8 mouse cellular contexts compared by ENCODE assay signal in the genomic region with DNA sequence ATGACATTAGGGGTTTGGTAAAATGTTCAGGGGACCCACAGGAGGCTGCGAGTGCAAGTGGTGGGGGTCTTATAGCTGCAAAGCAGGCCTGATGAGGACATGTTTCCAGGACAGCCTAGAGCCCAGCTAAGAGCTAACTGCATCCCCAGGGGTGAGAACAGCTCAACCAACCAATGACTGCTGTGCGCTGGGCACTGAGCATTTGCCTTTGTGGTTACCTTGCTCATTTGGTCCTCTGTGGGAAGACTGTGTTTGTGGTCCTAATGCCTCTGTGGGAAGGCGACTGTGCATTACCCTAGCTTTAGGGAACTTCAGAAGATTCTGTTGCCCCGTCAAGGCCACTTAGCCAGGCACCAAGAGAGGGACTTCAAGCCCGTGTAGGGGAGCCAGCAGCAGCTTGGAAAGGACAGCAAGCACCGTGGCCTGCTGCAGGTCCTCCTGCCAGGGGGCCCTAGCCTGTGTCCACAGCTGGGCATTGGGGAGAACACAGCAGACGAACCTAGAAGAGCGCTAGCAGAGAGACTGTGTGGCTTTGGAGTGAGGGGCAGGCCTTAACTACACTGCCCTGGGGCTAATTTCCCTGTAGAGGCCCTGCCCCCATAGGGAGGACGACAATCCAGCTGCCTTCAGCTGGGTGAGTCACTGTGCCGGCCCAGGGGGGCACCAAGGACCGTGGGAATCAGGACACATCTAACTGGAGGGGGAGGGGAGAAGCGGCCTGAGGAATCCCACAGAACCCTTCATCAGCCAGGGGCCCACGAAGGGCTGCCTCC. TPM values are rescaled to one million over a fixed set of nuclear protein-coding genes. Genes with fewer than 3 reads are reported as not detected.
DNase-seq lines count a peak whose midpoint lies in the region; ATAC-seq and TF ChIP-seq lines count a peak whose summit lies in the region.

No protein-coding gene starts in this region.

- H3K27ac ChIP-seq in left cerebral cortex, adult 2 months: peak overlapping the region; percentile 89
- peak overlapping the region; percentile 36; the same call in 1 of the 2 replicates for H3K27ac ChIP-seq in embryonic facial prominence, embryonic 12.5 days
- peak overlapping the region; percentile 7; the same call in 1 of the 2 replicates for H3K27ac ChIP-seq in hindbrain, postnatal 0 days
- no peak overlapping the region for H3K27ac ChIP-seq in midbrain, embryonic 12.5 days (replicated peaks)

- H3K9me3 ChIP-seq in embryonic facial prominence, embryonic 12.5 days: no peaks in the 10 kb centered on the region
- no peaks in the 10 kb centered on the region for H3K9me3 ChIP-seq in hindbrain, postnatal 0 days (ENCODE audit: low read length)
- no peaks in the 10 kb centered on the region for H3K9me3 ChIP-seq in midbrain, embryonic 12.5 days

- DNase-seq in left cerebral cortex, adult 2 months (ENCODE audit: extremely low spot score in 1 of 2, low spot score in 2 of 2): no peak
- no peak for DNase-seq in left cerebral cortex, adult 18-20 months (ENCODE audit: low spot score in 2 of 2)
- peak; percentile 34 for DNase-seq in hindbrain, postnatal 0 days (ENCODE audit: low spot score)
- DNase-seq in cerebellum, adult 8-10 months: no peak
- no peak for DNase-seq in layer of hippocampus, adult 9-10 months (ENCODE audit: low spot score)
- DNase-seq in urinary bladder, adult 2 months (ENCODE audit: low spot score): no peak

- peak overlapping the region; percentile 90 for H3K4me2 ChIP-seq in embryonic facial prominence, embryonic 12.5 days (replicated peaks)
- peak overlapping the region; percentile 85 for H3K4me2 ChIP-seq in hindbrain, postnatal 0 days (ENCODE audit: low read depth, low read length)
- peak overlapping the region; percentile 3; the same call in 1 of the 2 replicates for H3K4me2 ChIP-seq in midbrain, embryonic 12.5 days (replicated peaks)

- H3K36me3 ChIP-seq in embryonic facial prominence, embryonic 12.5 days: no peaks in the 10 kb centered on the region
- no peaks in the 10 kb centered on the region for H3K36me3 ChIP-seq in hindbrain, postnatal 0 days (ENCODE audit: insufficient read depth, low read length)
- no peaks in the 10 kb centered on the region for H3K36me3 ChIP-seq in midbrain, embryonic 12.5 days

- no peak for TF ChIP-seq CTCF in left cerebral cortex, adult 2 months (IDR thresholded peaks at IDR 0.05)
- no peak for TF ChIP-seq CTCF in hindbrain, postnatal 0 days (IDR thresholded peaks at IDR 0.05; ENCODE audit: low read depth)

- WGBS in embryonic facial prominence, embryonic 12.5 days: 25% methylated on average over 13 of the region's 13 CpGs
- WGBS in hindbrain, postnatal 0 days: 41% methylated on average over 13 of the region's 13 CpGs
- 28% methylated on average over 13 of the region's 13 CpGs for WGBS in midbrain, embryonic 12.5 days

- H3K27me3 ChIP-seq in embryonic facial prominence, embryonic 12.5 days: peaks cover 48% of the 10 kb centered on the region
- peaks cover 6% of the 10 kb centered on the region; the same call in 1 of the 2 replicates for H3K27me3 ChIP-seq in hindbrain, postnatal 0 days (ENCODE audit: insufficient read depth, low read length)
- H3K27me3 ChIP-seq in midbrain, embryonic 12.5 days: peaks cover 74% of the 10 kb centered on the region

- H3K4me3 ChIP-seq in left cerebral cortex, adult 2 months: peak overlapping the region; percentile 73
- peak overlapping the region; percentile 55 for H3K4me3 ChIP-seq in embryonic facial prominence, embryonic 12.5 days
- peak overlapping the region; percentile 46 for H3K4me3 ChIP-seq in hindbrain, postnatal 0 days (ENCODE audit: low read length)
- H3K4me3 ChIP-seq in midbrain, embryonic 12.5 days: no peak overlapping the region

- no peak for ATAC-seq in embryonic facial prominence, embryonic 12.5 days (ENCODE audit: insufficient number of reproducible peaks, insufficient read depth, low FRiP score, low TSS enrichment)
- ATAC-seq in hindbrain, postnatal 0 days: 0 out of 2 replicates have a peak, but pooled peaks have one; percentile 4
- ATAC-seq in midbrain, embryonic 12.5 days (ENCODE audit: low FRiP score, low read depth): no peak

- intact Hi-C loops in left cerebral cortex, adult 2 months (cut with DNase I): loop anchor here (5.0 kb wide), 1 partner anchor 139 kb away; a partner anchor contains a TSS

- H3K4me1 ChIP-seq in embryonic facial prominence, embryonic 12.5 days: peaks cover 53% of the 10 kb centered on the region
- peaks cover 15% of the 10 kb centered on the region for H3K4me1 ChIP-seq in hindbrain, postnatal 0 days (ENCODE audit: insufficient read depth, low read length)
- peaks cover 34% of the 10 kb centered on the region for H3K4me1 ChIP-seq in midbrain, embryonic 12.5 days

- H3K9ac ChIP-seq in embryonic facial prominence, embryonic 12.5 days: peak overlapping the region; percentile 3
- H3K9ac ChIP-seq in hindbrain, postnatal 0 days (replicated peaks; ENCODE audit: low read length): peak overlapping the region; percentile 21; the same call in 1 of the 2 replicates
- H3K9ac ChIP-seq in midbrain, embryonic 12.5 days (replicated peaks): no peak overlapping the region

RNA-seq across cellular contexts. Expression of a gene that starts 3.5 kb away (rescaled TPM):
- 100 to 1,000 TPM; 127 to 131 TPM for total RNA-seq in left cerebral cortex, adult 2 months (2021)
- 100 to 1,000 TPM; 103 to 123 TPM for total RNA-seq in left cerebral cortex, adult 18-20 months (2021)
- polyA plus RNA-seq in embryonic facial prominence, embryonic 12.5 days (2016; fragmentation: Nextera tagmentation; extraction: Ambion mirVana): 33.1 and 40.5 TPM in 2 replicates
- 31.2 and 36.1 TPM in 2 replicates for total RNA-seq in hindbrain, postnatal 0 days (2014; rRNA removed)
- polyA plus RNA-seq in hindbrain, postnatal 0 days (2015; fragmentation: Nextera tagmentation; extraction: Ambion mirVana): 6.1 and 8.2 TPM in 2 replicates
- 15.1 and 15.9 TPM in 2 replicates for polyA plus RNA-seq in midbrain, embryonic 12.5 days (2016; fragmentation: Nextera tagmentation; extraction: Ambion mirVana)
- 35.8 and 45.2 TPM in 2 replicates for polyA plus RNA-seq in urinary bladder, adult 2 months (2012; rRNA removed)

RNA-seq across cellular contexts. Expression of a gene that starts 46.6 kb away (rescaled TPM):
- total RNA-seq in left cerebral cortex, adult 2 months (2021): not detected
- total RNA-seq in left cerebral cortex, adult 18-20 months (2021): not detected
- polyA plus RNA-seq in embryonic facial prominence, embryonic 12.5 days (2016; fragmentation: Nextera tagmentation; extraction: Ambion mirVana): not detected in 2 replicates
- 1.0 TPM in 1 of 2 replicates, not detected in the other for total RNA-seq in hindbrain, postnatal 0 days (2014; rRNA removed)
- not detected in 2 replicates for polyA plus RNA-seq in hindbrain, postnatal 0 days (2015; fragmentation: Nextera tagmentation; extraction: Ambion mirVana)
- not detected in 2 replicates for polyA plus RNA-seq in midbrain, embryonic 12.5 days (2016; fragmentation: Nextera tagmentation; extraction: Ambion mirVana)
- not detected in 2 replicates for polyA plus RNA-seq in urinary bladder, adult 2 months (2012; rRNA removed)

RNA-seq across cellular contexts. Expression of a gene that starts 59.7 kb away (rescaled TPM):
- total RNA-seq in left cerebral cortex, adult 2 months (2021): under 1 TPM; 0.56 to 0.79 TPM
- under 1 TPM; 0.63 to 0.70 TPM for total RNA-seq in left cerebral cortex, adult 18-20 months (2021)
- 0.17 and 0.32 TPM in 2 replicates for polyA plus RNA-seq in embryonic facial prominence, embryonic 12.5 days (2016; fragmentation: Nextera tagmentation; extraction: Ambion mirVana)
- total RNA-seq in hindbrain, postnatal 0 days (2014; rRNA removed): 0.37 and 1.1 TPM in 2 replicates
- 0.08 and 0.09 TPM in 2 replicates for polyA plus RNA-seq in hindbrain, postnatal 0 days (2015; fragmentation: Nextera tagmentation; extraction: Ambion mirVana)
- polyA plus RNA-seq in midbrain, embryonic 12.5 days (2016; fragmentation: Nextera tagmentation; extraction: Ambion mirVana): 0.33 TPM in 1 of 2 replicates, not detected in the other
- polyA plus RNA-seq in urinary bladder, adult 2 months (2012; rRNA removed): 0.44 and 0.66 TPM in 2 replicates

Comparison
In these comparisons a context has a peak if more than half of its experiments do, and no peak if none do; other contexts are left out.
1. H3K4me2 ChIP-seq: peak in every context shown above with its lines; median percentile 90 in embryonic facial prominence, embryonic 12.5 days; 85 in hindbrain, postnatal 0 days; 3 in midbrain, embryonic 12.5 days.